Mouse (Mus musculus) granulocyte monocyte progenitor cell, adult 5-6 weeks (primary cell): Measurements from ENCODE around the gene 1700023F06Rik. TPM values are rescaled to one million over a fixed set of nuclear protein-coding genes. Genes with fewer than 3 reads are reported as not detected.
"Not testable (repeated sequence)": the region's sequence is repeated elsewhere in the genome, so short reads cannot be mapped to it uniquely, and the experiment has no call there.

Experiments
- ATAC-seq: replicated peaks from 2 replicates; pipeline ENCODE4 v1.8.0; 2016; ENCODE audit warnings: mild to moderate bottlenecking, moderate TSS enrichment, inconsistent platforms; ENCODE audit not compliant: poor library complexity, severe bottlenecking
- total RNA-seq, 2 experiments: library from RNA; stranded (forward) in 1 of 2; stranded (reverse) in 1 of 2; fragments of 200-712, 200-1000 nt in 1 of 2; fragments of >200 nt in 1 of 2; fragmentation: Nextera tagmentation in 1 of 2; gene quantifications; 2 replicates each; pipeline ENCODE4 v1.2.3; 2014 to 2017

1700023F06Rik gene
- total RNA-seq, 2 experiments from 2014 or later, result not detected

- no peak for ATAC-seq
Measured at GRCm38 (mm10) chr11:103223951-103224456, 15.6 kb upstream of the 1700023F06Rik start.

- ATAC-seq, result no peak
Measured at GRCm38 (mm10) chr11:103223444-103223843, 15.1 kb upstream of the 1700023F06Rik start.

GRCm38 (mm10) chr11:103222718-103223117 is 14.4 kb upstream of the 1700023F06Rik start:
- ATAC-seq, result not testable (repeated sequence)

GRCm38 (mm10) chr11:103221437-103221836 is 13.1 kb upstream of the 1700023F06Rik start:
- no peak for ATAC-seq

- no peak for ATAC-seq
Measured at GRCm38 (mm10) chr11:103219995-103220394, 11.6 kb upstream of the 1700023F06Rik start.

- no peak for ATAC-seq
Measured at GRCm38 (mm10) chr11:103219259-103219658, 10.9 kb upstream of the 1700023F06Rik start.

- ATAC-seq, result no peak
Measured at GRCm38 (mm10) chr11:103218517-103218901, 10.2 kb upstream of the 1700023F06Rik start.

- peak; percentile 78 for ATAC-seq
Measured at GRCm38 (mm10) chr11:103217790-103218516, 9.6 kb upstream of the 1700023F06Rik start, which contains the start of gene Spata32. TSS of gene Spata32 (minus strand) at chr11:103218432.

- peak; percentile 26; the same call in 1 of the 2 replicates for ATAC-seq
Measured at GRCm38 (mm10) chr11:103215355-103215754, 7.0 kb upstream of the 1700023F06Rik start.

GRCm38 (mm10) chr11:103213712-103214111 is 5.4 kb upstream of the 1700023F06Rik start:
- ATAC-seq, result no peak

GRCm38 (mm10) chr11:103210291-103210690 is 1.9 kb upstream of the 1700023F06Rik start:
- ATAC-seq, result no peak

- ATAC-seq, result no peak
Measured at GRCm38 (mm10) chr11:103206203-103206602, 2.2 kb downstream of the 1700023F06Rik start.

- no peak for ATAC-seq
Measured at GRCm38 (mm10) chr11:103202376-103202775, 6.0 kb downstream of the 1700023F06Rik start.

GRCm38 (mm10) chr11:103201664-103202063 is 6.7 kb downstream of the 1700023F06Rik start:
- no peak for ATAC-seq

- no peak for ATAC-seq
Measured at GRCm38 (mm10) chr11:103198911-103199803, 9.2 kb downstream of the 1700023F06Rik start.

- no peak for ATAC-seq
Measured at GRCm38 (mm10) chr11:103198339-103198738, 10.0 kb downstream of the 1700023F06Rik start.

- ATAC-seq, result no peak
Measured at GRCm38 (mm10) chr11:103197340-103197739, 11.0 kb downstream of the 1700023F06Rik start.

GRCm38 (mm10) chr11:103195656-103196055 is 12.7 kb downstream of the 1700023F06Rik start:
- no peak for ATAC-seq

GRCm38 (mm10) chr11:103195236-103195635 is 13.1 kb downstream of the 1700023F06Rik start:
- no peak for ATAC-seq

GRCm38 (mm10) chr11:103193825-103194168 is 14.6 kb downstream of the 1700023F06Rik start:
- no peak for ATAC-seq
